ENCODE assay signal across 8 mouse cellular contexts in the genomic region with DNA sequence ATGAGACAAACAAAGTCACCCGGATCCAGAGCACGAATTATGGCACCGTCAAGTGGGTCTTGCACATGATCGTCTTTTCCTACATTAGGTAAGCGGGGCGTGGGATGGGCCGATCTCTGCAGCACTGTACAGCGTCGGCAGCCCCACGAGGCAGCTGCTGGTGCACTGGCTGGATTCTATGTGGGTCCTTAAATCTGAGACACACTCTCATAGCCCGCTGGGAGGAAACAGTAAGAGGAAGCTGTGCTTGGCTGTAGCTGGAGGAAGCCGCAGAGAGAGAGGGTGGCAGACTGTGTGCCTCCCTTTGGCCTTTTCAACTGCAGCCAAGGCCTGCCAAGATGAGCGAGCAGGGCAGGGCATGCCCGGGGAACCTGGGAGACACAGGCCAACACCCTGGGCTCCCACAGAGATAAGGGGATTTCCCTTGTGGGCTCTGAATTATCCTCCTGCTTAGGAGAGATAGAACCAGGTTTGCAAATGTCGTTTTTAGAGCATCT. TPM values are rescaled to one million over a fixed set of nuclear protein-coding genes. Genes with fewer than 3 reads are reported as not detected.
DNase-seq lines count a peak whose midpoint lies in the region; ATAC-seq lines count a peak whose summit lies in the region.

No protein-coding gene starts in this region.

- H3K9me3 ChIP-seq in neural tube, embryonic 11.5 days (ENCODE audit: control insufficient read depth, low read length): no peaks in the 10 kb centered on the region
- H3K9me3 ChIP-seq in heart, embryonic 13.5 days: no peaks in the 10 kb centered on the region

- H3K27me3 ChIP-seq in neural tube, embryonic 11.5 days (ENCODE audit: control insufficient read depth, insufficient read depth, low read length): no peaks in the 10 kb centered on the region
- H3K27me3 ChIP-seq in heart, embryonic 13.5 days (replicated peaks): no peaks in the 10 kb centered on the region

- no peak overlapping the region for H3K4me3 ChIP-seq in neural tube, embryonic 11.5 days (ENCODE audit: low read depth, low read length)
- H3K4me3 ChIP-seq in heart, embryonic 13.5 days: 0 out of 2 replicates have a peak overlapping the region, but pooled peaks have one; percentile 1

- DNase-seq in adrenal gland, adult 2 months: peak; percentile 29
- no peak for DNase-seq in adrenal gland, adult 18-20 months (ENCODE audit: low spot score in 2 of 2)
- DNase-seq in neural tube, embryonic 11.5 days (ENCODE audit: low spot score): peak; percentile 7
- no peak for DNase-seq in neural tube, embryonic 10.5 days (ENCODE audit: extremely low spot score, low spot score)
- DNase-seq in layer of hippocampus, postnatal 10 days (ENCODE audit: low spot score in 2 of 2): peak; percentile 37 to 38
- DNase-seq in monocyte, adult 2 months (ENCODE audit: low read depth in 1 of 2, low spot score in 2 of 2): peak; percentile 62 to 64
- peak; percentile 52 for DNase-seq in thymus, postnatal 4 days

- no peaks in the 10 kb centered on the region for H3K36me3 ChIP-seq in neural tube, embryonic 11.5 days (ENCODE audit: control insufficient read depth, insufficient read depth, low read length)
- H3K36me3 ChIP-seq in heart, embryonic 13.5 days: no peaks in the 10 kb centered on the region

- no peak overlapping the region for H3K27ac ChIP-seq in neural tube, embryonic 11.5 days (ENCODE audit: low read depth, low read length)
- 0 out of 2 replicates have a peak overlapping the region, but pooled peaks have one; percentile 26 for H3K27ac ChIP-seq in heart, embryonic 13.5 days (replicated peaks)

- H3K4me1 ChIP-seq in neural tube, embryonic 11.5 days (ENCODE audit: control insufficient read depth, insufficient read depth, low read length): no peaks in the 10 kb centered on the region
- H3K4me1 ChIP-seq in heart, embryonic 13.5 days: peaks cover 29% of the 10 kb centered on the region

- 78% methylated on average over 15 of the region's 15 CpGs for WGBS in neural tube, embryonic 11.5 days
- WGBS in heart, embryonic 13.5 days: 65% methylated on average over 15 of the region's 15 CpGs

- H3K9ac ChIP-seq in neural tube, embryonic 11.5 days (ENCODE audit: low read length): no peak overlapping the region
- H3K9ac ChIP-seq in heart, embryonic 13.5 days: peak overlapping the region; percentile 29

- H3K4me2 ChIP-seq in neural tube, embryonic 11.5 days (ENCODE audit: low read depth): no peak overlapping the region
- H3K4me2 ChIP-seq in heart, embryonic 13.5 days: peak overlapping the region; percentile 24; the same call in 1 of the 2 replicates

- no peak for ATAC-seq in neural tube, embryonic 11.5 days (ENCODE audit: insufficient read depth, low FRiP score, low TSS enrichment)
- no peak for ATAC-seq in heart, embryonic 13.5 days (ENCODE audit: extremely low read depth, insufficient number of reproducible peaks, low FRiP score, low TSS enrichment)

RNA-seq across cellular contexts. Expression of a gene that starts 0.4 kb away (rescaled TPM):
- total RNA-seq in adrenal gland, adult 2 months (2021): 1 to 10 TPM; 3.0 to 3.3 TPM
- 3.1 and 5.3 TPM in 2 replicates for polyA plus RNA-seq in adrenal gland, adult 2 months (2012; rRNA removed)
- 1 to 10 TPM; 1.6 to 4.0 TPM for total RNA-seq in adrenal gland, adult 18-20 months (2021)
- polyA plus RNA-seq in neural tube, embryonic 11.5 days (2014; fragmentation: Nextera tagmentation; extraction: Ambion mirVana): 1.6 and 2.4 TPM in 2 replicates
- polyA plus RNA-seq in heart, embryonic 13.5 days (2015; fragmentation: Nextera tagmentation; extraction: Ambion mirVana): 1.3 and 1.6 TPM in 2 replicates
- 1 to 10 TPM; 8.6 to 8.9 TPM for total RNA-seq in layer of hippocampus, postnatal 10 days (2021)

RNA-seq across cellular contexts. Expression of a gene that starts 29.8 kb away (rescaled TPM):
- 10 to 100 TPM in 1 of 2 experiments, 1 to 10 TPM in 1; 6.5 to 15.7 TPM for total RNA-seq in adrenal gland, adult 2 months (2021)
- polyA plus RNA-seq in adrenal gland, adult 2 months (2012; rRNA removed): 1.4 and 2.2 TPM in 2 replicates
- total RNA-seq in adrenal gland, adult 18-20 months (2021): 10 to 100 TPM; 10.9 to 18.3 TPM
- 41.2 and 44.7 TPM in 2 replicates for polyA plus RNA-seq in neural tube, embryonic 11.5 days (2014; fragmentation: Nextera tagmentation; extraction: Ambion mirVana)
- polyA plus RNA-seq in heart, embryonic 13.5 days (2015; fragmentation: Nextera tagmentation; extraction: Ambion mirVana): 23.8 and 30.7 TPM in 2 replicates
- 10 to 100 TPM; 28.7 to 29.9 TPM for total RNA-seq in layer of hippocampus, postnatal 10 days (2021)

Comparison
In these comparisons a context has a peak if more than half of its experiments do, and no peak if none do; other contexts are left out.
1. DNase-seq: peak in adrenal gland, adult 2 months (single experiment), neural tube, embryonic 11.5 days (single experiment), layer of hippocampus, postnatal 10 days (2 of 2), monocyte, adult 2 months (2 of 2) and thymus, postnatal 4 days (single experiment); none in adrenal gland, adult 18-20 months (0 of 2) and neural tube, embryonic 10.5 days (single experiment).